Comparison of ENCODE assay signal across 7 mouse cellular contexts in the genomic region with DNA sequence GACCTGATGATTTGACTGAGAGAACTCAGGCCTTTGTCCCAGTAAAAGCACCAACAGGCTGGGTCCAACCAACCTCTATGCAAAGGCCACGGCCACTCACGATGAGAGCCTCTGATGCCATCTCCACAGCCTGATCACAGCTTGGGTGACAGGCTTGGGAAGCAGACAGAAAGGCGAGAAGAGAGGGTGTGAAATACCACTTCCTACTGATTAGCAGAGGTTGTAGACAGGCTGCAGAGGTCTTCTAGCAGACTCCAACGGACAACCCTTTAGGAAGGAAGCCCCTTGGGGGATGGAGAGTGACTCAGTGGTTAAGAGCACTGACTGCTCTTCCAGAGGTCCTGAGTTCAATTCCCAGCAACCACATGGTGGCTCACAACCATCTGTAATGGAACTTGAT. TPM values are rescaled to one million over a fixed set of nuclear protein-coding genes. Genes with fewer than 3 reads are reported as not detected.
DNase-seq lines count a peak whose midpoint lies in the region; ATAC-seq and TF ChIP-seq lines count a peak whose summit lies in the region.

No protein-coding gene starts in this region.

- H3K36me3 ChIP-seq in ES-Bruce4 (ENCODE audit: control insufficient read depth, insufficient read depth, low read length, poor library complexity, severe bottlenecking) = peaks cover 18% of the 10 kb centered on the region
- peaks cover 95% of the 10 kb centered on the region for H3K36me3 ChIP-seq in liver, embryonic 13.5 days

- no peaks in the 10 kb centered on the region for H3K27me3 ChIP-seq in ES-Bruce4 (ENCODE audit: control insufficient read depth, insufficient read depth, low read length, poor library complexity, severe bottlenecking)
- no peaks in the 10 kb centered on the region for H3K27me3 ChIP-seq in liver, embryonic 13.5 days

- H3K4me1 ChIP-seq in ES-Bruce4 (ENCODE audit: control insufficient read depth, insufficient read depth, low read length) = peaks cover 15% of the 10 kb centered on the region
- peaks cover 70% of the 10 kb centered on the region for H3K4me1 ChIP-seq in liver, embryonic 13.5 days (replicated peaks)

- H3K4me2 ChIP-seq in liver, embryonic 13.5 days = no peak overlapping the region

- TF ChIP-seq POLR2A in ES-Bruce4 (IDR thresholded peaks at IDR 0.05; ENCODE audit: insufficient read depth, low read length) = no peak

- intact Hi-C loops in left cerebral cortex, adult 2 months (cut with DNase I) = loop anchor here (5.0 kb wide), 1 partner anchor 41 kb away; a partner anchor contains a TSS

- H3K9me3 ChIP-seq in ES-Bruce4 (replicated peaks; ENCODE audit: control insufficient read depth, insufficient read depth, low read length, poor library complexity, severe bottlenecking) = no peaks in the 10 kb centered on the region
- H3K9me3 ChIP-seq in liver, embryonic 13.5 days (replicated peaks) = no peaks in the 10 kb centered on the region

- no peak for TF ChIP-seq CTCF in left cerebral cortex, adult 2 months (IDR thresholded peaks at IDR 0.05)
- no peak for TF ChIP-seq CTCF in ES-Bruce4 (IDR thresholded peaks at IDR 0.05; ENCODE audit: low read depth, low read length)

- no peak overlapping the region for H3K4me3 ChIP-seq in left cerebral cortex, adult 2 months
- H3K4me3 ChIP-seq in ES-Bruce4 (ENCODE audit: low read depth, low read length) = no peak overlapping the region
- H3K4me3 ChIP-seq in liver, embryonic 13.5 days (replicated peaks) = no peak overlapping the region

- 17% methylated on average over 4 of the region's 4 CpGs for WGBS in liver, embryonic 13.5 days (ENCODE audit: insufficient replicate concordance)

- no peak for TF ChIP-seq EP300 in ES-Bruce4 (IDR thresholded peaks at IDR 0.05; ENCODE audit: insufficient read depth, low read depth, low read length)

- no peak overlapping the region for H3K9ac ChIP-seq in ES-Bruce4 (ENCODE audit: low read depth, poor library complexity, severe bottlenecking)
- H3K9ac ChIP-seq in liver, embryonic 13.5 days = no peak overlapping the region

- peak overlapping the region; percentile 74 for H3K27ac ChIP-seq in left cerebral cortex, adult 2 months
- peak overlapping the region; percentile 55; the same call in 1 of the 2 replicates for H3K27ac ChIP-seq in ES-Bruce4 (ENCODE audit: insufficient read depth, low read length)
- peak overlapping the region; percentile 78 for H3K27ac ChIP-seq in liver, embryonic 13.5 days

- DNase-seq in left cerebral cortex, adult 2 months (ENCODE audit: extremely low spot score in 1 of 2, low spot score in 2 of 2) = no peak
- no peak for DNase-seq in left cerebral cortex, adult 11 months (ENCODE audit: low spot score)
- no peak for DNase-seq in liver, embryonic 13.5 days
- DNase-seq in right cerebral cortex, postnatal 4 days = no peak

- peak; percentile 45 for ATAC-seq in common myeloid progenitor, adult 5-6 weeks (replicated peaks; ENCODE audit: low read depth, poor library complexity, severe bottlenecking)
- ATAC-seq in liver, embryonic 13.5 days (ENCODE audit: low read depth) = no peak
- ATAC-seq in erythroblast, adult 5-6 weeks (replicated peaks; ENCODE audit: low FRiP score, poor library complexity, severe bottlenecking) = no peak

RNA-seq across cellular contexts. Expression of a gene that starts 40.8 kb away (rescaled TPM):
- total RNA-seq in left cerebral cortex, adult 2 months (2021) = 10 to 100 TPM; 81.2 to 91.4 TPM
- polyA plus RNA-seq in ES-Bruce4 (2011; ENCODE audit: insufficient read depth, insufficient read length, low read depth, missing spikeins) = 584 and 601 TPM in 2 replicates
- 362 and 430 TPM in 2 replicates for total RNA-seq in common myeloid progenitor, adult 5-6 weeks (2017)
- polyA plus RNA-seq in liver, embryonic 13.5 days (2015; fragmentation: Nextera tagmentation; extraction: Ambion mirVana) = 18.3 and 22.2 TPM in 2 replicates
- 105 and 110 TPM in 2 replicates for total RNA-seq in erythroblast, adult 5-6 weeks (2015; ENCODE audit: low replicate concordance)
- total RNA-seq in erythroblast, adult 5-6 weeks (2017; ENCODE audit: low replicate concordance) = 158 and 246 TPM in 2 replicates

RNA-seq across cellular contexts. Expression of a gene that starts 44.4 kb away (rescaled TPM):
- 1 to 10 TPM; 5.1 to 5.8 TPM for total RNA-seq in left cerebral cortex, adult 2 months (2021)
- 1.4 and 1.9 TPM in 2 replicates for polyA plus RNA-seq in ES-Bruce4 (2011; ENCODE audit: insufficient read depth, insufficient read length, low read depth, missing spikeins)
- 0.27 and 2.6 TPM in 2 replicates for total RNA-seq in common myeloid progenitor, adult 5-6 weeks (2017)
- 29.8 and 34.9 TPM in 2 replicates for polyA plus RNA-seq in liver, embryonic 13.5 days (2015; fragmentation: Nextera tagmentation; extraction: Ambion mirVana)
- total RNA-seq in erythroblast, adult 5-6 weeks (2015; ENCODE audit: low replicate concordance) = 44.6 and 58.5 TPM in 2 replicates
- total RNA-seq in erythroblast, adult 5-6 weeks (2017; ENCODE audit: low replicate concordance) = 77.3 and 107 TPM in 2 replicates

Comparison
In these comparisons a context has a peak if more than half of its experiments do, and no peak if none do; other contexts are left out.
1. RNA of a gene that starts 44.4 kb away (total RNA-seq): 44.6 to 107 TPM in erythroblast, adult 5-6 weeks; 5.1 to 5.8 TPM in left cerebral cortex, adult 2 months and 0.27 to 2.6 TPM in common myeloid progenitor, adult 5-6 weeks; every median in the first group is over 4 times any median in the second.
2. Peak in every context shown above with its lines, with median percentiles within 50 percentile points of each other: H3K27ac ChIP-seq.